Mouse (Mus musculus): Measurements from ENCODE around the gene Mc3r.
A peak's percentile ranks its signal among the peaks of the same experiment; 100 is the strongest.

Mc3r gene

DNA sequence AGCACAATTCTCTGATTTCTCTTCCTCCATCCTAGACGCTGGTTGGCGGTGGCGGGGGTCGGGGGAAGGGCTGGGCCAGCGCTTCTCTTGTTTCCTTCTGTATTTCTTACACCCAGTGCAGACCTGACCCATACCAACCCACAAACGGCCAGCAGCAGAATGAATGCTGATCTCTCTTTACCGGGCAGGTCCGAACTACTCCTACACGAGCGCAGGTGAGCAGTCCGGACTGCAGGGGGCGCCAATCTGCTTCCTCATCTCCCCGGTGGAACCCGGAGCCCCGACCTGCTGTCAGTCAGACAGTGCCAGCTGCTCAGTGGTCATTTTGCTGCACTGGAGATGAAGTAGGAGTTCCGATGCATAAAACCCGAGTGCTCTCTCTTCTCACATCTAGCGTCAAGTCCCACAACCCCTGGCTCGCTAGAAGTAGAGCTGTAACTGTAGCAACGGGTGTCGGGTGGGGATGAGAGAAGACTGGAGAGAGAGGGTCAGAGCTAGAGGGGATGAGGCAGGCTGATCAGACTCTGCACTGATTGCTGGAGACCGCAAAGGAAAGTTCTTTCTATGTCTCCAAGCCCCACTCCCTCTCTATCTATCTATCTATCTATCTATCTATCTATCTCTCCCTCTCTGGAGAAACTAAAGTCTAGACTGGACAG lies at the start of gene Mc3r:
Mc3r (plus strand) TSS at position 387 of the 659 bp plus-strand sequence.
- peak; percentile 37 for DNase-seq

GRCm38 (mm10) chr2:172201998-172202780 lies 46.1 kb upstream of the Mc3r start:
- no peak for DNase-seq

- DNase-seq = peak; percentile 81
Observed at GRCm38 (mm10) chr2:172207003-172207402, 41.3 kb upstream of the Mc3r start.

- no peak for DNase-seq
Observed at GRCm38 (mm10) chr2:172213480-172213879, 34.8 kb upstream of the Mc3r start.

DNA sequence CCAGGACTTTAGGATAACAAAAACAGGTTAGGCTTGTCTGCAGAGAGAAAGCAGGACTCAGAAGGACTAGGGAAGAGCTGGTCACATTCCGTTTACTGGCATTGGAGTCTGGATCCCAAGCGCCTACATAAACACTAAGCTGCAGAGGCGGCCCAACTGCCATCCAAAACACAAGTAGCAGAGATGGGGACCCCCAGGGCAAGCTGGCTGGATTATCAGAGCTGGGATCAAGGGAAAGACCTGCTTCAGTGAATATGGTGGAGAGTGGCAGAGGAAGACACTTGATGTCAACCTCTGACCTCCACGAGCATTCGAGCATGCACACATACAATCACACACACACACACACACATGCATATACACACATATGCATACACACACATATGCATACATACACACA lies 34.0 kb upstream of the Mc3r start:
- no peak for DNase-seq

GRCm38 (mm10) chr2:172215508-172216162 lies 32.7 kb upstream of the Mc3r start:
- DNase-seq = peak; percentile 57

DNA sequence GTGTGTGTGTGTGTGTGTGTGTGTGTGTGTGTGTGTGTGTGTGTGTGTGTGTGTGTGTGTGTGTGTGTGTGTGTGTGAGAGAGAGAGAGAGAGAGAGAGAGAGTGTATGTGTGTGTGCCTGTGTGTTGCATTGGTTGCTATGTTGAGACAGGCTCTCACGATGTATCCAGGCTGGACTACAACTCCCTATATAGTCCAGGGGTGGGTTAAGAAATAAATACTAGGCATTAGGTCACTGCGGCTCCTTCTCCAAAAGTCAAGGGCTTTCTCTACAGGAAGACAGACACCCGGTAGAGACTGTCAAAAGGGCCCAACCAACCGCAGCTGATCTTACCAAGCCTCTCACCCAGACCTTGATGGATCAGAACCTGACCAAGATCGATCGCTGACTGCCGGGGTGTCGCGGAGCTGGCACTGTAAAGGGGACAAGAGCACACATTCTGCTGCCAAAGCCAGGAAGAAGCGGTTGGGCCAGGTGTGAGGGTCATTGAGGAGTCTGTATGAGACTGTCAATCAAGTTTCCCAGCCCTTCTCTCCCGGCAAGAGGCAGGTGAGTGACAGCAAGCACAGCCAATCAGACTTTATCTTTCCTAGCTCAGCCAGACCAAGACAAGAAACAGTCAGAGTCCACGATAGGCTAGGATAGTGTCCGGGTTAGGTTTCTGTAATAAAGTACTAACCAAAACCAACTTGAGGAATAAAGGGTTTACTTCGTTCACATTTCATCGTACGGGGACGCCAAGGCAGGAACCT lies 32.0 kb upstream of the Mc3r start:
- peak; percentile 36 for DNase-seq

- DNase-seq = no peak
Observed at GRCm38 (mm10) chr2:172217886-172218285, 30.4 kb upstream of the Mc3r start.

DNA sequence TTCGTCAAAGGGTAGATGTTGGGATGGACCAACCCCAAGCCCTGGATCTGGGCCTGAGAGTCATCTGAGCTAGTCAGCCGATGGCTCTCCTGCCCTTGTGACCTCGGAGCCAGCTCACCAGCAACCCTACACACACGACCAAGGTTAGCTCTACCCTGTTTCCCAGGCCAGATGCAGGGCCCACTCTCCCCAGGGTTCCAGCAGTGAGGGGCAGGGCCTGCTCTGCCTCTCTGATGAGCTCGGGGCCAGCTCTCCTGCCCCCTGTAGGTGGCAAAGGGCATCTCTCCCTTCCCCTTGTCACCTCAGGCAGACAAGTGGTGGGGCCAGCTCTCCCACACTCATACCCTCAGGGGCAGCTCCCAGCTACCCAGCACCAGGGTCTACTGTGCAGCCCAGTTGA lies 29.1 kb upstream of the Mc3r start:
- DNase-seq = no peak

GRCm38 (mm10) chr2:172221656-172222393 lies 26.5 kb upstream of the Mc3r start:
- DNase-seq = peak; percentile 69

GRCm38 (mm10) chr2:172222394-172222785 lies 25.9 kb upstream of the Mc3r start:
- DNase-seq = peak; percentile 31

- no peak for DNase-seq
Observed at GRCm38 (mm10) chr2:172222891-172223290, 25.4 kb upstream of the Mc3r start.

DNA sequence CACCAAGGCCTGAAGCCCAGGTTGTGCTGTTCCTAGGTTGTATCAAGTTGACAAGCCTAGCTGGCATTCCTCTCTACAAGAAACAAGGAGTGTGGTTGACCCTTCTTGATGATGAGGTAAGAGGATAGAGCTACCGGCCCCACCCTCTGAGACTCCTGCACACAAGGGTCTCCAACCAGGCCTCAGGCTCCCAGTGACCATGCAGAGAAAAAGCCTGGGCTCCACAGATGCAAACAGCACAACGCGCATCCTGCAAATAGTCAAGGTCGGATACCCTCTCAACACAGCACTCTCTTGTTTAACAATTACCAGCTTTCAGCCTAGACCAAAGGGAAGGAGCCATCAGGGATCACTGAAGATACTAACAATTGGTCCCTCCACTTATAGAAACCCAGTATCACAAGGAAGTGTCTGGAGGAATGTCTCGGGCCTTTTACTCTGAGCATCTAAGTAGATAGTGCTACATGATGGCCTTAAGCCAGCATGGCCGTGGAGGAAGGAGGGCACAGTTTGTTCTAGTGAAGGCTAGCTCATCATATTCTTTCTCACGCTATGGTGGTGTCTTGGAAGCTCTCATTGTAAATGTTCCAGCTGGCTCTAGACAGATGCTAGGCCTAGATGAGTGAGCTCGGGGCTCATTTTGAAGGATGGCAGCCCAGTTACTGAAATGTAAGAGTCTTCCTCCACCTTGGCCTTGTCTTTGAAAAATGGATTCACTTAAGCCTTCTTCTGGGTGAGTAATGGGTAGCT lies 24.7 kb upstream of the Mc3r start:
- DNase-seq = no peak

DNA sequence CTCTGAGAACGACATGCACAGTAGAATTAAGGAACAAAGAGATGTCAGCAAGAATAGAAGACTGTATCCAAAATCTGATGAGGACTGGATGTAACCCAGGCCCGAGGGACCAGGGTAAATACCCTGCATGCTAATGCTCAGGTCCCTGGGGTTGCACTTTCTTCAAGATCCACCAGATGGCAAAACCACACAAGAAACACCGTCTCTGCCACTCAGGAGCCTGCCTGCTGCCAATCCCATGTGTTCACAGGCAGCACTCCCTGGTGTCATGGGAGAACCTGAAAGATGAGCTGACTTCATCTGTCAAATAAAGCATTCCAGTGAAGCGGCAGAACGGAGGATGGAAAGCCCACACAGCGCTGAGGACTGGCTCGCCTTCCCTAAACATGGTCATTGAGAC lies 21.3 kb upstream of the Mc3r start:
- peak; percentile 24 for DNase-seq

- DNase-seq = no peak
Observed at GRCm38 (mm10) chr2:172227808-172228207, 20.5 kb upstream of the Mc3r start.

GRCm38 (mm10) chr2:172229190-172229589 lies 19.1 kb upstream of the Mc3r start:
- no peak for DNase-seq

DNA sequence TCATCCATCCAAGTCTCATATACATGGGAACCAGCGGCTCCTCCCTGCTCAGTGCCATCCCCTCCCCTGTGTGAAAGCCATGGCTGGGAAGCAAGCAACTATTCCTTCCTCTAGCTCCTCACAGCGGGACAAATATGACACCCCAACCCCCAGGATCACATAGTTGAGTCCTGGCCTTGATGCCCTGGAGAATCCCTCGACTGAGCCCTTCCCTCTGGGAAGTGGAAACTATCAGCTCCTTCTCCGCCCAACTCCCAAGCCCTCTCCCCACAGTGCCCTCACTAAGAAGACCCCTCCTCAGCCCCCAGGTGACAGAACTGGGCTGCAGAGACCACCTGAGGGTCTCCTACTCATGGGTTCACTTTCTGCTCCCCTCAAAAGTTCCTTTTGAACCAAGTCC lies 18.2 kb upstream of the Mc3r start:
- no peak for DNase-seq

DNA sequence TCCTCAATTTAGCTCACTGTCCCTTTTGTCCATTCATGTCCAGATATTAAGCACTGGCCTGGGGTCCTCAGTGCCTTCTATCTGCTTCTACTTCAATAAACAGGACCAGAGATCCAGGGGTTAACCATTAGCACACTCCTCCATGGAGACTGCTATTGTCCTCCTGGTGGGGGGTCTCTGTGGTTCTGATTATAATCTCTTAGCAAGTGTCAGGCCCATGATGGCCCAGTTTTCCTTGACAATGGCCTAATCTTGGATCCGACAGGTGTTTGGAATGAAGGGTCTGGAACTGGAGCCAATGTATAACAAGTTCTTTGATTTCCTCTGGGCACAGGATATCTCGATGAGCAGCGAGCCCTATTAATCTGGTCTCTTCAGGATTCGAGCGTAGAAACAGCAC lies 10.1 kb upstream of the Mc3r start:
- no peak for DNase-seq

GRCm38 (mm10) chr2:172241031-172241430 lies 7.3 kb upstream of the Mc3r start:
- DNase-seq = peak; percentile 70

DNA sequence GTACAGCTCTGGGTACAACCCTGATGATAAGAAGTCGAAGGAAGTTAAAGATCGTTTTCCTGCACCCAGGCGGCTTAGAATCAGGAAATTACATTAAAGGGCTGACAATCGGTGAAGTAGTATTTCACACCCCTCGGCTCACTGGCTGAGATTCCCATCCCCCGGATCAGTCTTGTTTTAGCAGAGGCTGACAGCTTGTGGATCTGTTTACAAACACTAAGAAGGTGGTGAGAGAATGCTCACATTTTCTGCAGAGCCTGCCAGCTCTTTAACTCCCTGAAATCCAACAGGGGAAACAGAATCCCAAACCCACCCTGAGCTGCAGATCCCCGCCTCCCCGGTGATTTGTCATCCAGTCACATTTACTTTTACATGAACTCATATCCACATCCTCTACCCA lies 2.8 kb upstream of the Mc3r start:
- no peak for DNase-seq

DNA sequence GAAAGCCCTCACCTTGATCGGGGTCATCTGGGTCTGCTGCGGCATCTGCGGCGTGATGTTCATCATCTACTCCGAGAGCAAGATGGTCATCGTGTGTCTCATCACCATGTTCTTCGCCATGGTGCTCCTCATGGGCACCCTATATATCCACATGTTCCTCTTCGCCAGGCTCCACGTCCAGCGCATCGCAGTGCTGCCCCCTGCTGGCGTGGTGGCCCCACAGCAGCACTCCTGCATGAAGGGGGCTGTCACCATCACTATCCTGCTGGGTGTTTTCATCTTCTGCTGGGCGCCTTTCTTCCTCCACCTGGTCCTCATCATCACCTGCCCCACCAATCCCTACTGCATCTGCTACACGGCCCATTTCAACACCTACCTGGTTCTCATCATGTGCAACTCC lies 1.0 kb downstream of the Mc3r start:
- no peak for DNase-seq

- no peak for DNase-seq
Observed at GRCm38 (mm10) chr2:172256418-172256817, 8.1 kb downstream of the Mc3r start.
